Mouse (Mus musculus) heart, adult 11 months (tissue): ENCODE results near the gene Hoxc8.
A peak's percentile ranks its signal among the peaks of the same experiment; 100 is the strongest.

Source experiments
- DNase-seq: peaks from one replicate; pipeline ENCODE4 v3.0.0; 2022

Hoxc8 gene

GRCm38 (mm10) chr15:102990461-102991397, at the start of gene Hoxc8:
Gene Hoxc8 (plus strand): TSS chr15:102990607.
- peak; percentile 87 for DNase-seq

GRCm38 (mm10) chr15:102942739-102943467, 47.5 kb upstream of the Hoxc8 start:
- no peak for DNase-seq

DNA sequence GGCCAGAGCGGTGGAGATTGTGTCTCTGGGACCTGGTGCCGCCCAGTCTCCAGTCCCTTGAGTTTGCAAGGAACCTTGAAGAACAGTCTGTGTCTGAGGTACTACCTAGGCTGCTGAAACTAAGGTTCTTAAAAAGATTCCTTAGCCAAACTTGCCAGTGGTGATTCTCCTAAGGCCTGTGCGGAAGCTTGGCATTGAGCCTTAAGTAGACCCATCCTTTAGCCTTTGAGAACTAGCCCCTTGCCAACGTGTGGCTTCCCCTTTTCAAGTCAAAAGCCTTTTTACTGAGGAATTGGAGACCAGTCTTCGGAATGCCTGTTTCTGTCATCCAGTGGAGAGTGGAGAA, 47.0 kb upstream of the Hoxc8 start:
- DNase-seq: no peak

DNA sequence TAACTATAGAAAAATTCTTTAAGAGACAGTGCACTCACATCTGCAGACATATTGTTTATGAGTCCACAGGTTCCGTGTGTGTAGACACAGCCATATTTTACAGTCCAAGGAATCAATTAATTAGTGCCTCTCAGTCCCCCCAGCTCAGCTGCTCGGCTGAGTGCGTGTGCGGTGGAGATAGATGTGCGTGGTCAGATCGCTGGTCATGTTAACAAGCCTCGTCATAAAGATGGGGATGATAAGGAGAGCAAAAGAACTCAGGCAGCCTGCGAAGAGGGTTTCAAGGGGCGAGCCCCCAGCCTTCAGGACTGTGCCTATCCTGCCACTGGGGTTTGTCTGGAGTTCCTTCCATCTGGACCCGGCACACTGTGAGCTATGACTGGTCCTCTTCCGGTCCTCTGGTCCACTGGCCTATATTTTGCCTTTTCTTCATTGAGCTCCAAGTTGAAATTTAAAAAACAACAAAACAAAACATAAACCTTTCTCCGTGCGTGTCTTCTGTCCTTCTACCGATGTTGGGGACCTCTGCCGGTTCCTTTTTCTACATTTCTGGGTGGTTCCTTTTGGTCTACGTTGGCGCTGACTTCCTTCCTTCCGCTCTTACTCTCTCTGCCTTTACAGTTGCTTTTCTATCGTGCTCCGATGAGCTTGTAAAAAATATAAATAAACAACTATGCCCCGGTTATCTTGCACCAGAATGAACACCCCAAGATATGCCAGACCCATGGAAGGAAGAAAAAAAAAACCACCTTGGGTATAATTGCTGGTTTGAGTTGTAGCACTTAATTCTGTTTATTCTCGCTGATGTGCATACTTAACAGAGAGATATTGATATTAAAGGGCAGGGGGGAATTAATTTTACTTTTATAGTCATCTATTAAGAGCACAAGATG, 45.0 kb upstream of the Hoxc8 start:
- no peak for DNase-seq

DNA sequence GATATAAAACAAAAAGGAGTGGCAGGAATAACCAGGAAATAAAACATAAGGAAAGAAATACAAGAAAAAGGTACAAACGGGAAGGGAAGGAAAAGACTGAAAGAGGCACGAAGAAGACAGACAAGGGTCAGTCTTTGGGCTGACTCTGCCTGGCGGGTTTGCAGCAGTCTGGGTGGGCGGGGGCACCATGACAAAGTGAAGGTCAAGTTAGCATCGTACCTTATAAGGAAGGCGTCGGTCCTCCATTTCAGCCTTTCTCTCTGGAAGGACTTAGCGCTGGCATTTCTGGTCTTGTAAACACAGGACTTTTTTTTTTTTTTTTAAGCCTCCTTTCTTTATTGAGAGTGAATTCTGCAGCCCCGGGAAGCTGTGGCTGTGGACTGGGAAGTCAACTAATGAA, 43.1 kb upstream of the Hoxc8 start:
- no peak for DNase-seq

GRCm38 (mm10) chr15:102948842-102949241, 41.6 kb upstream of the Hoxc8 start:
- DNase-seq: no peak

DNA sequence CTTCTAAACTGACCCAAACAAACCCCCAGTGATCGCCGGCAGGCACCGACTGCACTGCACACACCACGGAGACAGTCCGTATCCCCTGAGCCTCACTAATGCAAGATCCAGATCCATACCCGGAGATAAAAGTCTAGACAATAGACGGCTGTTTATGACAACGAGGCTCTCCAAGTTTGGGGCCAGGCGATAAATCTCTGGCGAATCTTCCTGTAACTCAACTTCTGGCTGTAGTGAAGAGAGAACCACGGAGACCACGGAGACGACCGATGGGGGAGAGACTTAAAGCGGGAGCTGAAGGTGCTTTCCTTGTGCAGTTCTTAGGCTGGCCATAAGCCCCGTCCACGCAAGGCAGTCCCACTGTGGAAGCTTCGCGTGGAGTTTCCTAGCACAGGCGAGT, 40.7 kb upstream of the Hoxc8 start:
- DNase-seq: no peak

- no peak for DNase-seq
Measured at GRCm38 (mm10) chr15:102950877-102951276, 39.5 kb upstream of the Hoxc8 start.

DNA sequence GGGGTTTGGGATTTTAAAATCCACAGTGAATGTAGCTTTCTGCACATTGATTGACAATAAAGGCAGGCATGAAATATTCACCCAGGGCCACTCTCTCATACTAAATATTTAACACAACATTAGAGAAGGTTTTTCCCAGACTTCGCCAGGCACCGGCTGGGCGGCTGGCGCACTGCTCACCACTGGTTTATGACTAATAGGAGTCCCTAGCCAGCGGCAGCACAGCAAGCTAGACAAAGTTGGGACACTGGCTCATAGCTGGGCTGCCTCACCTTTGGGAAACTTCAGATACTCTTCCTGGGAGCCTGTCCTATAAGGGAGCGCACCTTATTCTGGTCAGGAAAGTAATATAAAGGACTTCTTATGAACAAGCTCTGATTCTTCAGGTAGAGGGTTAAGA, 36.8 kb upstream of the Hoxc8 start:
- DNase-seq: no peak

- DNase-seq: no peak
Measured at GRCm38 (mm10) chr15:102954192-102955006, 36.0 kb upstream of the Hoxc8 start, which contains the start of gene Hoxc11. Gene Hoxc11 (plus strand): TSS chr15:102954427.

GRCm38 (mm10) chr15:102955007-102955382, 35.4 kb upstream of the Hoxc8 start:
- DNase-seq: no peak

GRCm38 (mm10) chr15:102955833-102956640, 34.4 kb upstream of the Hoxc8 start:
- no peak for DNase-seq

- DNase-seq: no peak
Measured at GRCm38 (mm10) chr15:102956906-102957305, 33.5 kb upstream of the Hoxc8 start.

DNA sequence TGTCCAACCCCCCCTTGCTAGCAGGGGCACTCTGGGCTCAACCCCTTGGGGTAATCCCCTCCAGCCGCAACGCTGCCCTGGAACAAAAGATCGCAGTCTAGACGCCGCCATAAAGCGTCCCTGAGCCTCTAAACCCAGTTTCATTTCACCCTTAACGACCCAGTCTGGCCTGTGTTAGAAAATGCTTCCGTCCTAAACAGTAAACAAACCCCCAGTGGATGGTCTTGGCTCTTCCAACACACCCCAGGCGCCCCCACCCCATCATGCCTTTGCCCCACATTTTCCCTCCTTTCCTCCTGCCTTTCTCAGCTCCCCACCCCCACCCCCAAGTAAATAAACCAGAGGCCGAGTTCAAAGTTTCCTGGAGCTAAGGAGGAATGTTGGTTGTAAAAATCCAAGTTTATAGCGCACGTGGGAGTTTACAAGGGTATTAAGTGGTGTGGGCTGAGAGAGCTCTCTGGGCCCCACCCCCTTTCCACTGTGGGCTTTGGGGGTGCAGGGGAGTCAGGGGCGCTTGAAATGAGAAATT, 30.7 kb upstream of the Hoxc8 start:
- DNase-seq: no peak

GRCm38 (mm10) chr15:102961728-102962127, 28.7 kb upstream of the Hoxc8 start:
- no peak for DNase-seq

GRCm38 (mm10) chr15:102962492-102962891, 27.9 kb upstream of the Hoxc8 start:
- DNase-seq: no peak

DNA sequence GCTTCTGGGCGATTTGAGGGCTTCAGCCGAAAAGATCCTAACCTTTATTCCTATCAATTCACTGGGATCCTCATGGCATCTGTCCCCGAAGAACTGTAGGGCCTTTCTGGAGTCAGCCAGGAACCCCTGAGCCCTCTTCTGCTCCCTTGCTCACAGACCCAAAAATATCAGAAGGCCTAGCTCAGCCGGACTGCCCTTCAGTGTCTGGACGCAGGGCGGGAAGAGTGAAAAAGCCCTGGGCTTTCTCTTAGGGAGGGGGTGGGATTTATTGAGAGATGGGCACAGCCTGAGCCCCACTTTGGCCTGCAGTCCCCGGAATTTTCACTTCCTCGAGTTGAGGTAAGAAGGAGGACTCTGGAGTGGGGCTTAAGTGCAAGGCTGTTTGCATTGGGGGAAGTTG, 27.1 kb upstream of the Hoxc8 start:
- no peak for DNase-seq

- DNase-seq: no peak
Measured at GRCm38 (mm10) chr15:102963671-102964640, 26.5 kb upstream of the Hoxc8 start.

GRCm38 (mm10) chr15:102965003-102965891, 25.2 kb upstream of the Hoxc8 start:
- DNase-seq: no peak
